Mouse (Mus musculus): ENCODE measurements at regions not wholly inside any gene's neighbourhood (a gene's known extent, or its start where the extent isn't known, plus 50 kb on each side); places are given as distances from the start of the nearest gene placed in this dataset.

- TF ChIP-seq POLR2A (IDR thresholded peaks at IDR 0.05; ENCODE audit: extremely low read depth, insufficient read depth, low read length), result no peak
- TF ChIP-seq CTCF (IDR thresholded peaks at IDR 0.05; ENCODE audit: low read depth, low read length), result no peak
These were observed 114.2 kb upstream of the Tbx20 start for GRCm38 (mm10) chr9:24888282-24888681.

All from liver, adult 2 months (tissue).